Mouse (Mus musculus): Measurements from ENCODE around the gene Rassf1. TPM values are rescaled to one million over a fixed set of nuclear protein-coding genes. Genes with fewer than 3 reads are reported as not detected.
A peak's percentile ranks its signal among the peaks of the same experiment; 100 is the strongest.

Gene Rassf1
- total RNA-seq, 4 experiments from 2014 or later: 17.3 to 22.5 (median 19.0) TPM

DNA sequence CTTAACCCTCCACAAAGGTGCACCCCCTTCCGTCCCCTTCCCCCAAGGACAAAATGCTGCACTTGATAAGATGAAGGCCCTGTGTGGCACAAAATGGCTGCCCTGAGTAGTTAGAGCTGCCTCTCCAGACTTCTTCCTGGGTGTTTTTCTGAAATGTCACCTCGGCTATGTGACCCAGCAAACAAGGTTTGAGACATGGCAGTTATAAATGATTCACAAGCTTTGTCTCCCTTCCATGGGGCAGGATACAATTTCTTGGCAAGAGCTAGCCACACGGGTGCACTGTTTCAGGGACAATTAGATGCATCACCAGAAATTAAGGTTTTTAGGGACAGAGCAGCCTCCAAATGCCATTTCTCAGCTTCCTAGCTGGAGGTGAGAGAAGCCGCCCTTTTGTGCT lies 10.9 kb upstream of the Rassf1 start:
- no peak for DNase-seq (ENCODE audit: low spot score in 2 of 2)

DNA sequence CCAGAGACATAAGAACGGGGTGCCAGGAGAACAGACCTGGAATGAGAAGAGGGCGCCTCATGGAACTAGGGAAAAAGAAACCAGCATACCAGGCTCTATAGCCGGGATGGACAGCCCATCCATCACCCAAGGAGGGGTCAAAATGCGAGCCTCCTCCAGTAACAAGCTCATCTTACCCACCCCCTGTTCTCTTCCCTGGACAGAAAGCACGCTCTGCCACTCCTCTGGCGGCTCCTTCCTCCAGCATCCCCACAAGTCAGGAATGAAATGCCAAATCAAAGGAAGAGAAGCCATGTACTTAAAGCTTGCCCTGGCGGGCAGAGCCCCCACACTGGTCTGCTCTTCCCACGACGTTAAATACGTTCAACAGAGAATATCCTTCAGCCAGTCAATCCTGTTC lies 10.3 kb upstream of the Rassf1 start:
- DNase-seq (ENCODE audit: low spot score in 2 of 2): no peak

DNA sequence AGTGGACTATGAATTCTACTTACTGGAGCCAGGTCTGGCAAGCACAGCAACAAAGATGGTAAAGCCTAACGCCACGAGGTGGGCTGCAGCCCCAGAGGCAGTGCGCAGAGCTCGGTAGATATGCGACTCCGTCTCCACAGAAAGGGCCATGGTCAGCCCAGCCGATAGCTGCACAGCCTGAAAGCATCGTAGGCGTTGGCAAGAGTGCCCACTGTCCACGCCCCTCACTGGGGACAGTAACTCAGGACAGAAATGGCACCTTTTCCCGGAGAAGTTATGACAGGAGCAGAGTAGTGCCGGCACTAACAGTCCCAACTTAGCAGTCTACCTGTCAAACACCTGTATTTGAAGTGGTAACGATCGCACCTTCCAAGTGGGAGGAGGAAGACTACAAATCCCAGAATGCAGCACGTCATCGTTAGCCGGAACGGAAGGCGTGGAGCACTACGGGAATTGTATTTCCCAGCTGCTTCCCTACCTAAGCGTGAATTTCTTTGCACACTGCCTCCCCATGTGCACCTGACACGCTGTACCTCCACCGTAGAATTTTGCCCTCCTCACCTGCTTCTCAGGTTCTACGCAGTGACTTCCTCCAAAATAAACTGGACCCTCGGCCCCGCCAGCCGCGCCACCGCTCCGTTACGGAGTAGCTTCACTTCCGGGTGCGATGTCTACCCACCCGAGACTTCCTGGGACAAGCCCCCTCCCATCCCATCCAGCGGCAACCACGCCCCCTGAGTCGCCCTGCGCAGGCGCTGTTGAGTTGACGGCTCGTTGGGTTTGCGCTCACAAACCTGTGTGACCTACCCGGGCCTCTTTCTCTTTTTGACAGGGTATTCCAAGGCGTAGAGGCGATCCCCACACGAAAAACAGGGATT lies 9.6 kb upstream of the Rassf1 start, which contains the start of the genes Cyb561d2 and Nprl2:
Cyb561d2 (minus strand) TSS at position 720 of the 878 bp plus-strand sequence.
Nprl2 (plus strand) TSS at position 753 of the 878 bp plus-strand sequence.
- DNase-seq (ENCODE audit: low spot score in 2 of 2): peak; percentile 93 to 94

DNA sequence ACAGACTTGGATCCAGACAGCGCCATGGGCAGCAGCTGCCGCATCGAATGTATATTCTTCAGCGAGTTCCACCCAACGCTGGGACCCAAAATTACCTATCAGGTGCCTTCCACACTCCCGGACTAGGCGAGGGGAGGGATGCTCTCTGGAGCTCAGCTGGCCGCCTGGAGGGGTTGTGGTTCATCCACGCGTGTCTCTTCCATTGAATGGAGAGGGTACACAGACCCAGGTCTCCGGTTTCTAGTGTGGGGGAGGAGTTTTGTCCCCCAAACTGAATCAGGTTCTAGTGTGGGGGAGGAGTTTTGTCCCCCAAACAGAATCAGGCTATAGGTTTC lies 9.0 kb upstream of the Rassf1 start:
- DNase-seq (ENCODE audit: low spot score in 2 of 2): no peak

DNA sequence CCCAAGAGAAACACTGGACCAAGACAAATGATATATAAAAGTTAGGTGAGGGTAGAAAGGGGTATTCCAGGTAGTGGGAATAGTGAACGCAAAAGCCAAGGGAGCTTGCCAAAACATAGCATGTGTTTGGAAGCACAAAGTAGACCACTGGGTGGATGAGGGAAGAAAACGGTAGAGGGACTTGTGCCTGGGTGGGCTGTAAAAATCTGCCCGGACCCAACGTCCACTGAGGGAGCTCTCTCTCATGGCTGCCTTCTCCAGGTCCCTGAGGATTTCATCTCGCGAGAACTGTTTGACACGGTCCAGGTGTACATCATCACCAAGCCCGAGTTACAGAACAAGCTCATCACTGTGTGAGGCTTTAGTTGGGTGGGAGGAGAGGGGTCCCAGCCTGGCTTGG lies 8.6 kb upstream of the Rassf1 start:
- no peak for DNase-seq (ENCODE audit: low spot score in 2 of 2)

DNA sequence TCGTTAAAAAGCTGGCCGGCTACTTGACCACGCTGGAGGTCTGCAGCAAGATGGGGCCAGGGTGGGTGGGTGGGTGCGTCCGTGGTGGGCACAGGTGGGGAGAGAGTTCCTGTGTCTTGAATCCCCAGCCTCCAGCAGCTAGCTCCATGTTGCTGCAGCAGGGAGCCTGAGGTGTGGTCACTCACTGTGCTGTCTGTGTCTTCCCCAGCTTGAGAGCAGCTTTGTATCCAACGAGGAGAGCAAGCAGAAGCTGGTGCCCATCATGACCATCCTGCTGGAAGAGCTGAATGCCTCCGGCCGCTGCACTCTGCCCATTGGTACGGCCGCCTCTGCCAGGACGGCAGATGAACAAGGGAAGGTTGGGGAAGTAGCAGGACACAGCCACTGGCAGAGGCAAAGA lies 8.1 kb upstream of the Rassf1 start:
- no peak for DNase-seq (ENCODE audit: low spot score in 2 of 2)

DNA sequence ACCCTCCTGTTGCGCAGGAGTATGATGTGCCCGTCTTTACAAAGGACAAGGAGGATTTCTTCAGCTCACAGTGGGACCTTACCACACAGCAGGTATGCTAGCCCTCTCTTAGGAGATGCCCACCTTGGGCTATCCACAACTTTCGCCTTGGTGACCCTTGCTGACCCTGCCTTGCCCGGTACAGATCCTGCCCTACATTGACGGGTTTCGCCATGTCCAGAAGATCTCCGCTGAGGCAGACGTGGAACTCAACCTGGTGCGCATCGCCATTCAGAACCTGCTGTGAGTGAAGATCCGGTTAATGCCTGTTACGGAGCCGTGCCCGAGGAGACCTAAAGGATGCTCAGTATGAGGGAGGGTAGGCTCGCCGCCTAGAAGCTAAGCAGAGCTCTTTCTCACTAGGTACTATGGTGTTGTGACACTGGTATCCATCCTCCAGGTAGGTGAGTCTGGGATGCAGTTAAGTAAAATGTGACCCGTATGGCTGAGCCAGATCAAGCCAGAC lies 7.1 kb upstream of the Rassf1 start:
- DNase-seq (ENCODE audit: low spot score in 2 of 2): no peak

DNA sequence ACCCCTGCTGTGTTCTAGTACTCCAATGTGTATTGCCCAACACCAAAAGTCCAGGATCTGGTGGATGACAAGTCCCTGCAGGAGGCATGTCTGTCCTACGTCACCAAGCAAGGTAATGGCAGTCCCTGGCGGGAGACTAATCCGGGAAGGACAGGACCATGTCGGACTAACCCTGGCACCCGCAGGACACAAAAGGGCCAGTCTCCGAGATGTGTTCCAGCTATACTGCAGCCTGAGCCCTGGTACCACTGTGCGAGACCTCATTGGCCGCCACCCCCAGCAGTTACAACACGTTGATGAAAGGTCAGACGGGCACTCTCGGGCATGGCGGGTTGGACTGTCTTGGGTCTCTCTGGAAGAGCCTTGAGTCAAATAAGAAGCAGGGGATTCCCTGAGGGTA lies 6.6 kb upstream of the Rassf1 start:
- no peak for DNase-seq (ENCODE audit: low spot score in 2 of 2)

DNA sequence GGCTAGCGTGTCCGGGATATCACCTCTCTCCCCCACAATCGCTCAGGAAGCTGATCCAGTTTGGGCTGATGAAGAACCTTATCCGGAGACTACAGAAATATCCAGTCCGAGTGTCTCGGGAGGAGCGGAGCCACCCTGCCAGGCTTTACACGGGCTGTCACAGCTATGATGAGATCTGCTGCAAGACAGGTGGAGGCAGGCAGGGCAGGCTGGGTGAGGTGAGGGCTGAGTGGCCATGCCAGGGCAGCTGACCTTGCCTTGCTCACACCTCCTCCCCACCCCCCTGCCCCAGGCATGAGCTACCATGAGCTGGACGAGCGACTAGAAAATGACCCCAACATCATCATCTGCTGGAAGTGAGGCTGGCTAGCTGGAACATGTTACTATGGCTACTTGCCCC lies 6.2 kb upstream of the Rassf1 start:
- DNase-seq (ENCODE audit: low spot score in 2 of 2): no peak

DNA sequence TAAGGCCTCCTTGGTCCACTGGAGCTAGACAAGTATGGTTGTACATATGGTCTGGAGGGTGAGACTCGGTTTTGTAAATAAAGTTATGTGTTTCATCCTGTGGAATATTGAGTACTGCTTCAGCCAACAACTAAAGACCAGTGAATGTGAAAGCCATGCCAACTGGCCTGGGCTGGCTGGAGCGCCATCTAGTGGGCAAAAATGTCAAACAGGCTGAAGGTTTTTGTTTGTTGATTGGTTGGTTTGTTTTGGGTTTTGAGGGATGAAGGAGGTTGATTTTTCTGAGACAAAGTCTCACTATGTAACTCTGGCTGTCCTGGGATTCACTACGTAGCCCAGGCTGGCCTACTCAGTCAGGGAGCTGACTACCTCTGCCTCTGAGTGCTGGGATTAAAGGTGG lies 5.8 kb upstream of the Rassf1 start:
- peak in 1 of 2 experiments; percentile 78 for DNase-seq (ENCODE audit: low spot score in 2 of 2)

DNA sequence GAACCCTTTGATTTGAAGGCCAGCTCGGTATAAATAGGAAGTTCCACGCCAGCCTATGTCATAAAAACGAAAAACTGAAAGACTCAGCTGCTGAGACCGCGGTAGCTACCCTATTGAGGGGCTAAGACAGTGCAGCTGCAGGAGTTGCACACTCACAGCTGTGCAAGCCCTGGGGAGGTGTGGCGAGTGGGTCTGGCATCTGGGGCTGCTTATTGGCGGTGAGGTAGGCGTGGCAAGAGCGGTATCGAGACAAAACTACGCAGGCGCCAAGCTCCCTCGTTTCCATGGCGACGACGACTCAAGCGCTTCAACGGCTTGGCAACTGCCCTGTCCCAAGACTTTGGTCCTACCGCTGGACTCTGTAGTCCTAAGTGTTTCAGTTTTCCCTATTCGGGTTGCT lies 4.3 kb upstream of the Rassf1 start, which contains the start of gene Zmynd10:
Zmynd10 (plus strand) TSS at position 273 of the 400 bp plus-strand sequence.
- peak; percentile 87 to 88 for DNase-seq (ENCODE audit: low spot score in 2 of 2)

DNA sequence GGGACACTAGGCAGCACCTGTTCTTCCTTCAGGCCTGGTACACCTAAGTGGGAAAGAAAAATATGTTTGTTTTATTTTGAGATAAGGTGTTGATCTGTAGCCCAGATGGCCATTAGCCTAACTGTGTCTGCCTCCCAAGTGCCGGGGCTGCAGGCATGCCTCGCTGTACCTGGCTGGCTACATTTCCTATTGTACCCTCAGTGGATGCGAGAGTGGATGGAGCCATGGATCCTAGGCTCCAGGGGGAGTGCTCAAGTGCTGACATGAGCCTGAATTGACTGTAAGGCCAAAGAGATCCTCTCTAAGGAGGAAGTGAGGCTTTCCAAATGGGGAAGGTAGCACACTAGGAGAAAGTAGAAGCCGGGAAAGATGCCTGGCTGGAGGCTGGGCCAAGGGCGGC lies 3.4 kb upstream of the Rassf1 start:
- DNase-seq (ENCODE audit: low spot score in 2 of 2): no peak

DNA sequence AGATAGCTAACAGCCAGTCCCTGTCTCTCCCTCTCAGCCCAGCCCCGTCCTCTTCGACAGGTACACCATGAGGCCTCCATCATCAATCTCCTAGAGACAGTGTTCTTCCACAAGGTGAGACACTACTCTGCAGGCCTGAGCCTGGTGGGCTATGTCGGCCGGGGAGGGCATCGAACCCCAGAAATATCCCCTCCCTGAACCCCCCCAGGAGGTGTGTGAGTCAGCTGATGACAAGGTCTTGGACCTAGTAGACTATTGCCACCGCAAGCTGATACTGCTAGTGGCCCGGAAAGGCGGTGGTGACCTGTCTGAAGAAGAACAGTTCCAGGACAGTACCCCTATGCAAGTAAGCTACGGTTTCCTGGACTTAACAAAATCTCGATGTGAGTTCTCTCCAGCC lies 2.5 kb upstream of the Rassf1 start:
- no peak for DNase-seq (ENCODE audit: low spot score in 2 of 2)

DNA sequence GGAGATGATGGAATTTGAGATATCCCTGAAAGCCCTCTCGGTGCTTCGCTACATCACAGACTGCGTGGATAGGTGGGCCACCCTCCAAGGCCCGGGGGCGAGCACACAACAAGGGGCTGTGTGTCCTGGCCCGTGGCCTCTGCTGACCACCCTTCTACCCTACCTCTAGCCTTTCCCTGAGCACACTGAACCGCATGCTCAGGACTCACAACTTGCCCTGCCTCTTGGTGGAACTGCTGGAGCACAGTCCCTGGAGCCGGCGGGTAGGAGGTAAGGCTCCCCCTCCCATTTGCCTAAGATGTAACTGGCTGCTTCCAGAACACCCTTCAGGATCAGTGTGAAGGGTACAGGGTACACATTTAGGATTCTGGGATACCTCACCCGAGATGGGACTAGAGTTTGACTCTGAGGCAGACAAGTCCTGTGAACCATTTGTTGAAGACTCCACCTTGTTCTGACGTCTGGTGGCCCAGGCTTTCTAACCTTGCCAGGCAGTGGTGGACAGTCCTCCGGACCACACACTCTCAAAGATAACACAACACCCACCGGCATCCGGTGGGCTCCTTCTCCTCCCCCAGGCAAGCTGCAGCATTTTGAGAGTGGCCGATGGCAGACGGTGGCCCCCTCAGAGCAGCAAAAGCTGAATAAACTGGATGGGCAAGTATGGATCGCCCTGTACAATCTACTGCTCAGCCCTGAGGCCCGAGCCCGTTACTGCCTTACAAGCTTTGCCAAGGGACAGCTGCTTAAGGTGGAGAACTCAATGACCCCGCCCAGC lies 1.9 kb upstream of the Rassf1 start:
- no peak for DNase-seq (ENCODE audit: low spot score in 2 of 2)

DNA sequence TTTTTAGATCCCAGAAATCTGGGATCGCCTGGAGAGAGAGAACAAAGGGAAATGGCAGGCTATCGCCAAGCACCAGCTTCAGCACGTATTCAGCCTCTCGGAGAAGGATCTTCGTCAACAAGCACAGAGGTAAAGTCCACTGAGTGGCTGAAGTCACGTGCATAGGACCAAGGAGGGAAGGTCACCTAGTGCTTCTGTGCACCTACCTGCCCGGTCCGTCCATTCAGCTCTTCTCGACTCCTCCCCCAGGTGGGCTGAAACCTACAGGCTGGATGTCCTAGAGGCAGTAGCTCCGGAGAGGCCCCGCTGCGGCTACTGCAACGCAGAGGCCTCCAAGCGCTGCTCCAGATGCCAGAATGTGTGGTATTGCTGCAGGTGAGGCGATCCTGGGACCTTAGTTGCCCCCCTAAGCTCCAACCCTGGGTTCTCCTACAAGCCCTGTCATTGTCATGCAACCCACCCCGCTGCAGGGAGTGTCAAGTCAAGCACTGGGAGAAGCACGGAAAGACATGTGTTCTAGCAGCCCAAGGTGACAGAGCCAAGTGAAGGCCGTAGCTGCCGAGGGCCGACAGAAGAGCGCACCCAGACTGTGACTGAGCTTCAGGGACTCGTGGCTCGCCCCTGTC lies 751 bp upstream of the Rassf1 start:
- DNase-seq (ENCODE audit: low spot score in 2 of 2): no peak

DNA sequence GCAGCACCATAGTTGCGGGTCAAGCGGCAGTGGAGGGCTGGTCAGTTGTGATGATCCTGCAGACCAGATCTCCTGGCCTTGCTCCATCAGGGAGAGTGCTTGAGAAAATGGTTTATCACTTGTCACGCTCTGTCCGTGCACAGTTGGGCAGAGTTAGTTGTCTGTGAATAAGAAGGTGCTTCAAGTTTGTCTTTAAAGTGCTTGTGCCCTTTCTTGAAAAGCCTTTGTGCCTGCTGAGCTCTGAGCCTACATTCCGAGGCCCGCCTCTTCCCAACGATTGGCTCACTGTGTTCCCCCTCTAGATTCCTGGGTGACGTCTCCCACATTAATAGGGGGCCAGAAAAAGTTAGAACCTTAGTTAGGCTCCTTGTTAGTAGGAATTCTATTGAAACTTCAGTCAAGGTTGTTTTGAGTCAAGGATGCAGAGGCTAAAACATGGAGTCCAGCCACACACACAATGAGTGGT lies 568 bp downstream of the Rassf1 start:
- DNase-seq (ENCODE audit: low spot score in 2 of 2): no peak

DNA sequence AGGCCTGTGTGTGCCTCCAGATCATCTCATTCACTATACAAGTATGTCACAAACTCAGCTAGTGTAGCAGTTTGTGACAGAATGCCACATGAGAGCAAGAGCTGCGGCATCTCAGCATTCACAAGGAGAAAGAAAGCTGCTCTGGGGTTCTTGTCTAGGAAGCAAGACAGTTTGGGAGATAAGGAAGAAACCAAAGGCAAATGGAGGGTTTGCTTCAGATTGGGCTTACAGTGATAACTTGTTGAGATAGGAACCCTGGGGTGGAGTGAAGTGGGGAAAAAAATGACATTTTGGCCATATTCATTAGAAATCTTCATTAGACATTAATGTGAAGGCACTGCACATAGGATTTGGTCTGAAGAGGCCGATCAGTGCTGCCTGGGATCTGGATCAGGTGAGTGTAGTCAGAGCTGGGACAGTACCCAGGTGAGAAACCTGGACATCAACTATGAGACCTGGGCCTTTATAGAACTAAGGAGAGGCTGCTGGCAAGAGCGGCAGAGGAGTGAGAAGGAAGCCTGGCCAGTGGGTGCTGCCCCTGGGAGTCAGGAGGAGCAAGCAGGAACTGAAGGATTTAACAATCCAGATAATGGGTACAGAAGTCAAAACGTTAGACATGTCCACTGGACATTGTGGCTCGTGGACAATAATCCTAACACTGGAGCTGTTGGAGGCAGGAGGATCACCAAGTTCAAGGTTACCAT lies 1.5 kb downstream of the Rassf1 start:
- no peak for DNase-seq (ENCODE audit: low spot score in 2 of 2)

DNA sequence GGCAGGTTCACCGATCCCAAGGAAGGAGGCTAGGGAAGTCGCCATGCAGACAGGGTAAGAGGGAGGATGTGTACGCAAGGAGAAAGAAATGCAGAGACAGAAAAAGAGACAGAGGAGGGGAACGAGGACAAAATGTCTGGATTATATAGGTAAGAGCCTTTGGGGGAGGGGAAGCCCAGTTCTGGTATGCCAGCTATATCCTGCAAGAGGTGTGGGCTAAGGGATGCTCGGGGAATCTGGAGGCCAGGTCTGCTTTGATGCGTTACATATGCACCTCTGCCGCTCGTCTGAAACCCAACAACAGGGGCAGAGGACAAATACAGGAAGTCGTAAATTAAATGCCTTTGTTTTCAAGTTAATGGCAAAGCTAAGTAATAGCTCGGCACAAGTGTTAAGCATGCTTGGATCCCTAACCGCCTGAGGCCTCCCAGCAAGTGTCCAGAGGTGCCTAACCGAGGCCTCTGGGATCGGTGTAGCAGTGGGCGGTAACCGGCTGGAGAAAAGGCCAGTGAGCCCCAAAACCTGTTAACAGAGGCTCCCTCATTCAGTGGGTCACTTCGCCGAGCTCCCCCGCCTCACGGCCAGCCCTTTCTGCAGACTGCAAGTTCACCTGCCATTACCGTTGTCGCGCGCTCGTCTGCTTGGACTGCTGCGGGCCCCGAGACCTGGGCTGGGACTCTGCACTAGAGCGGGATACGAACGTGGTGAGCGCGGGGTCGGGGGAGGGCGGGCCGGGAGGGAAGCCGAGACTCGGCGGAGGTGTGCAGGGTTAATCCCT lies 2.4 kb downstream of the Rassf1 start:
- no peak for DNase-seq (ENCODE audit: low spot score in 2 of 2)

DNA sequence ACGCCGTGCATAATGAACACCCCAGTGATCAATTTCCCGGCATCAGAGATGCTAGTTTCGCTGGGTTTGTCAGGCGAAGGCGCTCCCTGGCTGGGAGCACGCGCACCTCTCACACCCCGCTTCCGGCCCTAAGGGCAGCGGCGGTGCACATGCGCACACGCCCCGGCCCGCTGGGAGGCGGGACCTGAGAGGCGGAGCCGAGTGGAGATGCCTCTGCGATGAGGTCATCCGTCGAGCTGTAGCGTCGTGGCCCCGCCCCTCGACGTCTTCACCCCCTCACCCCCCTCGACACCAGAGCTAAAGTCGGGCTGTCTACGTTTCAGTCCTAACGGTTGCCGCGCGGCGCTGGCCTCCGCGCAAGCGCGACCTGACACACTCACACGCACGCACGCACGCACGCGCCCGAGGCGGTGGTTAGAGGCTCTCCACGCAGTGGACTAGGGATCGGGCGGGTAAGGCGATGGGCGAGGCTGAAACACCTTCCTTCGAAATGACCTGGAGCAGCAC lies 3.0 kb downstream of the Rassf1 start:
- DNase-seq (ENCODE audit: low spot score in 2 of 2): peak; percentile 92 to 93

DNA sequence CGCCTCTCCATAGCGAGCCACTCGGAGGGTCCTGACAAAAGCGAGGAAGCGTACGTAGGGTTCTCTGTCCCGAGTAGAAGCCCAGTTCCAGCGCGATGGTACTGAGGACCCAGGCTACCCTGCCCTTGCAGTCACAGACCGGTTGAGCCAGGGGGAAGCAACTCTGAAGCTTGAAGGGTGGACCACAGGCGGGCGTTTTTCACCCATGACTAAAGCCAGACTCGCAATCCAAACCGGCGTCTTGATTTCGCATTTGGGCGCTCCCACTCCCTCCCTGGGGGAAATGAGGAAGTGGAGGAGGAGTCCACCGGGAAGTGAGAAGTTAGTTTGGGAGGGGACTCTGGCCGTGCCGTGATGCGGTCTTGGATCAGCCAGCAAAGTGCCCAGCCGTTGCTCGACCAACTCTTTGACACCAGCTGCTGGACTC lies 3.7 kb downstream of the Rassf1 start:
- DNase-seq (ENCODE audit: low spot score in 2 of 2): no peak
